Mouse (Mus musculus): ENCODE measurements at regions not wholly inside any gene's neighbourhood (a gene's known extent, or its start where the extent isn't known, plus 50 kb on each side); places are given as distances from the start of the nearest gene placed in this dataset.

DNA sequence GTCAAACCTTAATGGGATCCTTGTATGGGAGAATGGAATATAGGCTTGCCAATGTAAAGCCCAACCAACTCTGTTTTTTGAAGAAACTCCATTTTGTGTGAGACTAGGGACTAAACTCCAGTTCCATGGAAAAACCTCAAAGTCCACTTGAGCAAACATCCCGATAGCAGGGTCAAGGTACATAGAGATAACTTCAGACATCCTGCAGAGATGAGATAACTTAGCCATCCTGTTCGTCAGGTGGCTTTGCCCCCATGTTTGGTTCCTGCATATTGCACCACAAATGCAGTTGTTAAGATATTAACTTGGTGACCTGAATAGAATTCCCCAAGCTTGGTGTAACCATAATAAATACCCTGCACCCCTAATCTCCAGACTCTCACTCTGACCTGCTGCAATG is 154.5 kb upstream of the Dab2 start:
- H3K9me3 ChIP-seq (ENCODE audit: low read length): no peaks in the 10 kb centered on the region
- no peak overlapping the region for H3K4me3 ChIP-seq (replicated peaks; ENCODE audit: low read length)
- TF ChIP-seq NANOG (IDR thresholded peaks at IDR 0.05; ENCODE audit: borderline replicate concordance, low read length) (no peak), CTCF (conservative IDR thresholded peaks at IDR 0.05; ENCODE audit: low read length) (no peak), POU5F1 (IDR thresholded peaks at IDR 0.05; ENCODE audit: borderline replicate concordance, low read length) (no peak)
- no peaks in the 10 kb centered on the region for H3K36me3 ChIP-seq (ENCODE audit: insufficient read depth, low read length)
- no peaks in the 10 kb centered on the region for H3K27me3 ChIP-seq (ENCODE audit: insufficient read depth, low read length)
- H3K4me1 ChIP-seq (replicated peaks; ENCODE audit: low read depth, low read length): no peaks in the 10 kb centered on the region

DNA sequence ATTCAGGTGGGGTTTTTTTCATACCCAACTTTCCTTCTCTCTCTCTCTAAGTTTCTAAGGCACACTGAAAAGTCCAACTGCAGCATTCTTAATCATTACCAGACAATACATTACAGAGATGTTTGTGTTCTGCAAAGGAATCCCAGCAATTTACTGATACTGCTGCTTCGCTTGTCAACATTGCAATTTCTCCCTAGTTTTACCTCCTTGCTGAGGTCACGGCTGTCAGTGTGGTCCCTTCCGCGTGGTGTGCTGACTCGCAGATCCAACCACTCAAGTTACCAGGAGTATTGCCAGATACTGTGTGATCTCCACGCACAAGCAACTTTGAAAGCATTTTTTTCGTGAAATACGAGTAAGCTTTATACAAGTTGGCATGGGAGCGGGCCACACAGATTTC is 144.9 kb upstream of the Dab2 start:
- Histone ChIP-seq H3K9me3 (ENCODE audit: low read length) (no peaks in the 10 kb centered on the region), H3K4me1 (replicated peaks; ENCODE audit: low read depth, low read length) (no peaks in the 10 kb centered on the region), H3K27me3 (ENCODE audit: insufficient read depth, low read length) (no peaks in the 10 kb centered on the region), H3K36me3 (ENCODE audit: insufficient read depth, low read length) (no peaks in the 10 kb centered on the region), H3K4me3 (replicated peaks; ENCODE audit: low read length) (no peak overlapping the region)
- TF ChIP-seq CTCF (conservative IDR thresholded peaks at IDR 0.05; ENCODE audit: low read length): no peak

DNA sequence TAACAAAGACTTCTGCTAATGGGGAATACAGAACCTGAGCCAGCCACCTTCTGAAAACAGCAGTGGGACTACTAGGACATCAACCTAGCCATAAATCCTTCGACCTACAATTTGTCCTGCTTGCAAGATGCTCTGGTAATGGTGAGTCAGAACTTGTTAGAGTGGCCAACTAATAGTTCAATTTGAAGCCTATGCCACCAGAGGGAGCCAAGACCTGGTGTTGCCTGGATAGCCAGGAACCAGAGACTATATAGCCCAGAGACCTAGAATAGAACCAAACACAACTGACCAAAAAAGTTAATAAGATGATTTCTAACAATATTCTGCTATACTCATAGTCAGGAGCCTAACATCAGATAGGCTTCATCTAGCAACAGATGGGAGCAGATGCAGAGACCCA is 119.3 kb upstream of the Dab2 start:
- Histone ChIP-seq H3K36me3 (ENCODE audit: insufficient read depth, low read length) (no peaks in the 10 kb centered on the region), H3K4me3 (replicated peaks; ENCODE audit: low read length) (no peak overlapping the region), H3K27me3 (ENCODE audit: insufficient read depth, low read length) (no peaks in the 10 kb centered on the region), H3K9me3 (ENCODE audit: low read length) (no peaks in the 10 kb centered on the region), H3K4me1 (replicated peaks; ENCODE audit: low read depth, low read length) (no peaks in the 10 kb centered on the region)
- TF ChIP-seq CTCF (conservative IDR thresholded peaks at IDR 0.05; ENCODE audit: low read length): no peak
- TF ChIP-seq POU5F1 (IDR thresholded peaks at IDR 0.05; ENCODE audit: borderline replicate concordance, low read length): no peak
- no peak for TF ChIP-seq NANOG (IDR thresholded peaks at IDR 0.05; ENCODE audit: borderline replicate concordance, low read length)

DNA sequence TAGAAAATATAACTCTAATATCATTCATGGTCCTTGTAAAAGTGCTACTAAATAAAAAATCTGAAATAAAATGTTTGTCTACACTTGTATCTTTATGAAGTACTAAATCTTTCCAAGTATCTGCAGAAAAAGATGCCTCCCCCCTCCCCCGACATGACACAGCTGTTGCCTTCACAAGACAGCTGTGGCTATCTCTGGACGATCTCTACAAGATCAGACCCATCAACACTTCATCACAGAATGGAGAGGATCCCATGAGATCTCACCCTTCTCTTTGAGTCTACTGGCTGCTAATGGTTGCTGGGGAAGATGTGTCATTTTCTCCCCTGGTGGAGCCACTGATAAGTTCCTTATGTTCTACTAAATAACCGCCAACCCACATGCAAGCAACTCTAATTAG is 116.0 kb upstream of the Dab2 start:
- no peaks in the 10 kb centered on the region for H3K9me3 ChIP-seq (ENCODE audit: low read length)
- TF ChIP-seq CTCF (conservative IDR thresholded peaks at IDR 0.05; ENCODE audit: low read length): no peak
- TF ChIP-seq NANOG (IDR thresholded peaks at IDR 0.05; ENCODE audit: borderline replicate concordance, low read length): no peak
- TF ChIP-seq POU5F1 (IDR thresholded peaks at IDR 0.05; ENCODE audit: borderline replicate concordance, low read length): no peak
- no peaks in the 10 kb centered on the region for H3K4me1 ChIP-seq (replicated peaks; ENCODE audit: low read depth, low read length)
- H3K36me3 ChIP-seq (ENCODE audit: insufficient read depth, low read length): no peaks in the 10 kb centered on the region
- H3K4me3 ChIP-seq (replicated peaks; ENCODE audit: low read length): no peak overlapping the region
- no peaks in the 10 kb centered on the region for H3K27me3 ChIP-seq (ENCODE audit: insufficient read depth, low read length)

DNA sequence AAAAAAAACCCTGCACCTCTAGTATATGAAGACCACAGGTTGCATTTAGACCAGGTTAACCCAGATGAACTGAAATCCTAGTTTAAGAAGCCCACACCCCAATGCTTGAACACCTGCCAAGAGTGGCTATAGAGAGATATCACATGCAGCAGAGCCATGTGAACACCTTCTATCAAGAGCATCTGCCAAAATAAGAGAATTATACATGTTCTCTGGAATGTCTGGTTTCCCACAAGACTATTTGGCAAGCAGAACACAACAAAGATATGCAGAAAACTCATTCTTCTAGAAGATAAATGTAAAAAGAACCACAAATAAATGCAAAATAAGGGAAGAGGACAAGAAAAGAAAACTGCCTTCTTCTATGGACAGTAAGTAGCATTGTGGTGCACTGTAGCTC is 107.7 kb upstream of the Dab2 start:
- Histone ChIP-seq H3K9me3 (ENCODE audit: low read length) (peaks cover 9% of the 10 kb centered on the region), H3K4me1 (replicated peaks; ENCODE audit: low read depth, low read length) (no peaks in the 10 kb centered on the region), H3K27me3 (ENCODE audit: insufficient read depth, low read length) (no peaks in the 10 kb centered on the region), H3K4me3 (replicated peaks; ENCODE audit: low read length) (no peak overlapping the region), H3K36me3 (ENCODE audit: insufficient read depth, low read length) (no peaks in the 10 kb centered on the region)
- TF ChIP-seq NANOG (IDR thresholded peaks at IDR 0.05; ENCODE audit: borderline replicate concordance, low read length) (no peak), POU5F1 (IDR thresholded peaks at IDR 0.05; ENCODE audit: borderline replicate concordance, low read length) (no peak), CTCF (conservative IDR thresholded peaks at IDR 0.05; ENCODE audit: low read length) (no peak)

DNA sequence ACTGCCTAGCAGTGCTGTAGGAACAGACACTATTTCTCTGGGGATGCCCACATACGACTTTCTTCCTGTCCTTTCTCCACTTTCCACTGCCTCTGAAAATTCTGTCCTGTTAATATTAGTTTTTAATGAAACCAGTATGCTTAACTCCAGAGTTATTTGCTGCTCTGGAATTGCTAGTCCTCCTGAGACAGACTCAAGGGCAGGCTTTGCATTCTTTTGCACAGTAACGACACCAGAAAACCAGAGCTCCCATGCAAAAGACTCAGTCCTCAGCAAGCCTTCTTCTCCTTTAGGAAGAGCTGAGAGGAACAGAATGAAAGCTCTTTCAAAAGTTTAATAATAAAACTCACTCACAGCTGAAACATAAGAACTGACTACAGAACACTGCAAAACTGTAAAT is 92.3 kb upstream of the Dab2 start:
- Histone ChIP-seq H3K9me3 (ENCODE audit: low read length) (peaks cover 20% of the 10 kb centered on the region), H3K4me1 (replicated peaks; ENCODE audit: low read depth, low read length) (no peaks in the 10 kb centered on the region), H3K4me3 (replicated peaks; ENCODE audit: low read length) (no peak overlapping the region)

DNA sequence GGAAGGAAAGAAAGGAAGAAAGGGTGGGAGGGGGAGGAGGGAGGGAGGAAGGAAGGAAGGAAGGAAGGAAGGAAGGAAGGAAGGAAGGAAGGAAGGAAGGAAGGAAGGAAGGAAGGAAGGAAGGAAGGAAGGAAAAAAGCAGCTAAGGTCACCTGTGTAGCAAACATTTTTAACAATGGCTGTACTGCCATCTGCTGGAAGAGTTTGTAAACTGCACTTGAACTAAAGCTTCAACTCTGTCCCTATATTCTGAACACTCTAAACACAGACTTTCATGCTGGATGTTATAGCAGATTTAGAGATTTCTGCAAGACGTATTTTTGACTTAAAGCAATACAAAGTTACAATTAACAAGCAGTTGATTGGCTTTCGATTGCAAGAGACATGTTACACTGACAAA is 90.3 kb upstream of the Dab2 start:
- Histone ChIP-seq H3K36me3 (ENCODE audit: insufficient read depth, low read length) (no peaks in the 10 kb centered on the region), H3K9me3 (ENCODE audit: low read length) (peaks cover 20% of the 10 kb centered on the region), H3K27me3 (ENCODE audit: insufficient read depth, low read length) (no peaks in the 10 kb centered on the region), H3K4me1 (replicated peaks; ENCODE audit: low read depth, low read length) (no peaks in the 10 kb centered on the region), H3K4me3 (replicated peaks; ENCODE audit: low read length) (no peak overlapping the region)
- TF ChIP-seq NANOG (IDR thresholded peaks at IDR 0.05; ENCODE audit: borderline replicate concordance, low read length): no peak
- TF ChIP-seq CTCF (conservative IDR thresholded peaks at IDR 0.05; ENCODE audit: low read length): peak; percentile 44
- no peak for TF ChIP-seq POU5F1 (IDR thresholded peaks at IDR 0.05; ENCODE audit: borderline replicate concordance, low read length)

More for the DNA sequence above, 92.3 kb upstream of the Dab2 start:
- H3K27me3 ChIP-seq (ENCODE audit: insufficient read depth, low read length): no peaks in the 10 kb centered on the region
- TF ChIP-seq CTCF (conservative IDR thresholded peaks at IDR 0.05; ENCODE audit: low read length): no peak
- TF ChIP-seq NANOG (IDR thresholded peaks at IDR 0.05; ENCODE audit: borderline replicate concordance, low read length): no peak
- TF ChIP-seq POU5F1 (IDR thresholded peaks at IDR 0.05; ENCODE audit: borderline replicate concordance, low read length): no peak
- no peaks in the 10 kb centered on the region for H3K36me3 ChIP-seq (ENCODE audit: insufficient read depth, low read length)

DNA sequence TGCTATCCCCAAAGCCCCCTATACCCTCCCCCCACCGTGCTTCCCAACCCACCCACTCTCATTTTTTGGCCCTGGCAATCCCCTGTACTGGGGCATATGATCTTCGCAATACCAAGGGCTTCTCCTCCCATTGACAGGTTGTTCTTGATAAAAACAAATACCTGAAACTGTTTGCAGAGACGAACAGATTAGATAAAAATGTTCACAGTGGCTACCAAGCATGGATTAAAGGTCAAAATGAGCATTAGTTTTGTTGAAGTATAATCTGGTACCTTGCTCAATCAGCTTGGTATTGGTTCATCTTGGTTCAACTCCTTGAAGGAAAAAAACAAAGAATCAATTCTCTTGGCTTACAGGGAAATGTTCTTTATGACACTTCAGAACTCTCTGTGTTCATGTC is 81.5 kb upstream of the Dab2 start:
- Histone ChIP-seq H3K9me3 (ENCODE audit: low read length) (peaks cover 22% of the 10 kb centered on the region), H3K36me3 (ENCODE audit: insufficient read depth, low read length) (no peaks in the 10 kb centered on the region), H3K4me1 (replicated peaks; ENCODE audit: low read depth, low read length) (no peaks in the 10 kb centered on the region), H3K27me3 (ENCODE audit: insufficient read depth, low read length) (no peaks in the 10 kb centered on the region), H3K4me3 (replicated peaks; ENCODE audit: low read length) (no peak overlapping the region)
- TF ChIP-seq NANOG (IDR thresholded peaks at IDR 0.05; ENCODE audit: borderline replicate concordance, low read length) (no peak), POU5F1 (IDR thresholded peaks at IDR 0.05; ENCODE audit: borderline replicate concordance, low read length) (no peak), CTCF (conservative IDR thresholded peaks at IDR 0.05; ENCODE audit: low read length) (no peak)

DNA sequence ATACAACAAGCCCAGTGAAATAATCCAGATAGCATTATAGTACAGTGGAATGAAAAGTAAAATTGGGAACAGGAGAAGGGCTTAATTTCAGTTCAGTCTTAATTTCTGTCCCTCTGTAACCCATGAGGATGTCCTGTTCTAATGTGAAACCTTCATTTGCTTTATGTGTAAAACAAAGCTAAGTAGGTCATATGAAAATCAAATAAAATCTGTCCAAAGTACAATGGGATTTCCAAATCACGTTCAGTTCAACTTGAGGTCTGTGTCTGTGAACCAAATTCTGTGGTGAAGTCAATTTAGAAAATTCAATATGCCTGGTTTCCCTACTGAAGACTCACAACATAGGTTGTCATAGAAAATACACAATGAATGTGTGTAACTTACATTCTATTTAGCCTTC is 74.4 kb upstream of the Dab2 start:
- H3K4me1 ChIP-seq (replicated peaks; ENCODE audit: low read depth, low read length): no peaks in the 10 kb centered on the region
- no peak overlapping the region for H3K4me3 ChIP-seq (replicated peaks; ENCODE audit: low read length)
- H3K9me3 ChIP-seq (ENCODE audit: low read length): peaks cover 47% of the 10 kb centered on the region
- no peak for TF ChIP-seq POU5F1 (IDR thresholded peaks at IDR 0.05; ENCODE audit: borderline replicate concordance, low read length)
- TF ChIP-seq NANOG (IDR thresholded peaks at IDR 0.05; ENCODE audit: borderline replicate concordance, low read length): no peak
- H3K27me3 ChIP-seq (ENCODE audit: insufficient read depth, low read length): no peaks in the 10 kb centered on the region
- no peaks in the 10 kb centered on the region for H3K36me3 ChIP-seq (ENCODE audit: insufficient read depth, low read length)

Measured in E14TG2a.4 (cell line).